Mouse (Mus musculus) frontal cortex, adult (tissue): Measurements from ENCODE around the gene Hmgcr.

ENCODE experiments used
- ATAC-seq: cut with Nextera tagmentation; 2 replicates; pipeline ENCODE4 v1.9.2; 2017; ENCODE audit warnings: mild to moderate bottlenecking, moderate library complexity, mixed read lengths; ENCODE audit not compliant: low TSS enrichment

Hmgcr gene

GRCm38 (mm10) chr13:96670406-96671077, at the start of gene Hmgcr:
Hmgcr (minus strand) TSS chr13:96670936.
- ATAC-seq = peak; percentile 96

GRCm38 (mm10) chr13:96720003-96720402, 49.3 kb upstream of the Hmgcr start:
- no peak for ATAC-seq

GRCm38 (mm10) chr13:96717821-96718220, 47.1 kb upstream of the Hmgcr start:
- ATAC-seq = no peak

GRCm38 (mm10) chr13:96716311-96716710, 45.6 kb upstream of the Hmgcr start:
- no peak for ATAC-seq

- ATAC-seq = no peak
These were observed 38.8 kb upstream of the Hmgcr start for GRCm38 (mm10) chr13:96709269-96710233.

GRCm38 (mm10) chr13:96702567-96703278, 32.0 kb upstream of the Hmgcr start:
- no peak for ATAC-seq

- ATAC-seq = no peak
These were observed 27.3 kb upstream of the Hmgcr start for GRCm38 (mm10) chr13:96697805-96698586.

GRCm38 (mm10) chr13:96695428-96695827, 24.7 kb upstream of the Hmgcr start:
- no peak for ATAC-seq

- no peak for ATAC-seq
These were observed 19.2 kb upstream of the Hmgcr start for GRCm38 (mm10) chr13:96689901-96690300.

GRCm38 (mm10) chr13:96687261-96687660, 16.5 kb upstream of the Hmgcr start:
- peak; percentile 81 for ATAC-seq

GRCm38 (mm10) chr13:96684779-96685178, 14.0 kb upstream of the Hmgcr start:
- peak; percentile 71 for ATAC-seq

- ATAC-seq = peak; percentile 31; the same call in 1 of the 2 replicates
These were observed 10.4 kb upstream of the Hmgcr start for GRCm38 (mm10) chr13:96681088-96681620.

GRCm38 (mm10) chr13:96680163-96681087, 9.7 kb upstream of the Hmgcr start:
- peak; percentile 57 for ATAC-seq

- no peak for ATAC-seq
These were observed 7.9 kb upstream of the Hmgcr start for GRCm38 (mm10) chr13:96678616-96679015.

- ATAC-seq = no peak
These were observed 6.3 kb upstream of the Hmgcr start for GRCm38 (mm10) chr13:96677071-96677470.

- ATAC-seq = no peak
These were observed 5.0 kb upstream of the Hmgcr start for GRCm38 (mm10) chr13:96675756-96676155.

- ATAC-seq = no peak
These were observed 3.1 kb upstream of the Hmgcr start for GRCm38 (mm10) chr13:96673817-96674216.

- no peak for ATAC-seq
These were observed 1.5 kb upstream of the Hmgcr start for GRCm38 (mm10) chr13:96672276-96672675.

GRCm38 (mm10) chr13:96671906-96672234, 1.1 kb upstream of the Hmgcr start:
- no peak for ATAC-seq
